Comparison of ENCODE assay signal across 17 mouse cellular contexts in genomic region chr1:193344976-193345375, GRCm38 (mm10). TPM values are rescaled to one million over a fixed set of nuclear protein-coding genes. Genes with fewer than 3 reads are reported as not detected.
DNase-seq lines count a peak whose midpoint lies in the region; ATAC-seq lines count a peak whose summit lies in the region.
"Had no signal": no experiment of that assay in that cellular context is flagged by ENCODE, and none has a peak within 500 bp of the region (broad histone marks: within the 10 kb centered on the region; RNA-seq: fewer than 3 reads in every experiment).

No protein-coding gene starts in this region.

- no peak overlapping the region for H3K4me2 ChIP-seq in midbrain, embryonic 15.5 days
- H3K4me2 ChIP-seq in midbrain, embryonic 13.5 days (replicated peaks) = no peak overlapping the region
- H3K4me2 ChIP-seq in embryonic facial prominence, embryonic 15.5 days (replicated peaks) = no peak overlapping the region
- H3K4me2 ChIP-seq: heart, embryonic 12.5 days; limb, embryonic 15.5 days; neural tube, embryonic 15.5 days had no signal

- no peak overlapping the region for H3K4me3 ChIP-seq in midbrain, embryonic 15.5 days
- H3K4me3 ChIP-seq in midbrain, embryonic 13.5 days (replicated peaks) = no peak overlapping the region
- no peak overlapping the region for H3K4me3 ChIP-seq in embryonic facial prominence, embryonic 15.5 days (replicated peaks)
- H3K4me3 ChIP-seq: heart, embryonic 12.5 days; limb, embryonic 15.5 days; neural tube, embryonic 15.5 days had no signal

- no peaks in the 10 kb centered on the region for H3K4me1 ChIP-seq in midbrain, embryonic 15.5 days
- H3K4me1 ChIP-seq in midbrain, embryonic 13.5 days (replicated peaks) = 0 out of 2 replicates have a peak, but pooled peaks cover 5% of the 10 kb centered on the region
- H3K4me1 ChIP-seq in embryonic facial prominence, embryonic 15.5 days = no peaks in the 10 kb centered on the region
- H3K4me1 ChIP-seq: neural tube, embryonic 15.5 days had no signal

- WGBS in midbrain, embryonic 15.5 days = 8% methylated on average over 2 of the region's 2 CpGs
- 9% methylated on average over 2 of the region's 2 CpGs for WGBS in midbrain, embryonic 13.5 days
- 9% methylated on average over 2 of the region's 2 CpGs for WGBS in embryonic facial prominence, embryonic 15.5 days

- no peak for ATAC-seq in midbrain, embryonic 15.5 days (replicated peaks)
- no peak for ATAC-seq in midbrain, embryonic 13.5 days
- ATAC-seq in embryonic facial prominence, embryonic 15.5 days (ENCODE audit: insufficient number of reproducible peaks, low FRiP score, low TSS enrichment, low read depth) = peak; percentile 3; the same call in 1 of the 2 replicates

- H3K9ac ChIP-seq in midbrain, embryonic 15.5 days = no peak overlapping the region
- H3K9ac ChIP-seq in midbrain, embryonic 13.5 days (replicated peaks) = no peak overlapping the region
- H3K9ac ChIP-seq in embryonic facial prominence, embryonic 15.5 days = no peak overlapping the region
- H3K9ac ChIP-seq: heart, embryonic 12.5 days; limb, embryonic 15.5 days; neural tube, embryonic 15.5 days had no signal

- H3K27ac ChIP-seq in midbrain, embryonic 15.5 days = peak overlapping the region; percentile 2; the same call in 1 of the 2 replicates
- no peak overlapping the region for H3K27ac ChIP-seq in midbrain, embryonic 13.5 days
- peak overlapping the region; percentile 63 for H3K27ac ChIP-seq in embryonic facial prominence, embryonic 15.5 days (replicated peaks)
- H3K27ac ChIP-seq: limb, embryonic 15.5 days; neural tube, embryonic 15.5 days had no signal

- DNase-seq in embryo, embryonic 10.5 days (ENCODE audit: low spot score) = peak; percentile 29
- DNase-seq in embryo, embryonic 11 days = no peak
- DNase-seq in thymus, postnatal 25 days = peak; percentile 53
- DNase-seq in cerebellum, adult 8-10 months = no peak
- no peak for DNase-seq in gastrocnemius, adult 18-20 months (ENCODE audit: low spot score)
- DNase-seq: adrenal gland, postnatal 14 days; gastrocnemius, postnatal 36 days; kidney, postnatal 4 days; lung, adult 2 months had no signal

- peaks cover 24% of the 10 kb centered on the region; the same call in 1 of the 2 replicates for H3K36me3 ChIP-seq in midbrain, embryonic 15.5 days (replicated peaks)
- peaks cover 41% of the 10 kb centered on the region for H3K36me3 ChIP-seq in midbrain, embryonic 13.5 days
- peaks cover 13% of the 10 kb centered on the region; the same call in 1 of the 2 replicates for H3K36me3 ChIP-seq in embryonic facial prominence, embryonic 15.5 days

- H3K9me3 ChIP-seq in midbrain, embryonic 15.5 days = no peaks in the 10 kb centered on the region
- no peaks in the 10 kb centered on the region for H3K9me3 ChIP-seq in midbrain, embryonic 13.5 days
- H3K9me3 ChIP-seq in embryonic facial prominence, embryonic 15.5 days (replicated peaks) = no peaks in the 10 kb centered on the region
- H3K9me3 ChIP-seq: heart, embryonic 12.5 days; limb, embryonic 15.5 days; neural tube, embryonic 15.5 days had no signal

- no peaks in the 10 kb centered on the region for H3K27me3 ChIP-seq in midbrain, embryonic 15.5 days (replicated peaks)
- H3K27me3 ChIP-seq in midbrain, embryonic 13.5 days = no peaks in the 10 kb centered on the region
- no peaks in the 10 kb centered on the region for H3K27me3 ChIP-seq in embryonic facial prominence, embryonic 15.5 days
- H3K27me3 ChIP-seq: limb, embryonic 15.5 days; neural tube, embryonic 15.5 days had no signal

RNA-seq across cellular contexts. Expression of gene Camk1g, which starts 25.1 kb away (rescaled TPM):
- polyA plus RNA-seq in midbrain, embryonic 15.5 days (2015; fragmentation: Nextera tagmentation; extraction: Ambion mirVana) = 54.4 and 57.0 TPM in 2 replicates
- polyA plus RNA-seq in midbrain, embryonic 13.5 days (2015; fragmentation: Nextera tagmentation; extraction: Ambion mirVana) = 42.5 and 43.0 TPM in 2 replicates
- 14.6 and 15.4 TPM in 2 replicates for polyA plus RNA-seq in embryonic facial prominence, embryonic 15.5 days (2015; fragmentation: Nextera tagmentation; extraction: Ambion mirVana)
- total RNA-seq in gastrocnemius, adult 18-20 months (2021) = under 1 TPM in 1 of 2 experiments, not detected in 1; 0.40 TPM
- total RNA-seq: ES-E14; hematopoietic stem cell, adult 5-6 weeks had no signal

Comparison
In these comparisons a context has a peak if more than half of its experiments do, and no peak if none do; other contexts are left out.
1. DNase-seq: peak in embryo, embryonic 10.5 days (single experiment) and thymus, postnatal 25 days (single experiment); none in embryo, embryonic 11 days (single experiment), cerebellum, adult 8-10 months (single experiment) and gastrocnemius, adult 18-20 months (single experiment).